Mouse (Mus musculus) neural tube, embryonic 13.5 days (tissue): ENCODE measurements around the gene Plppr1. TPM values are rescaled to one million over a fixed set of nuclear protein-coding genes. Genes with fewer than 3 reads are reported as not detected.

ENCODE experiments used
- ATAC-seq: fragments of 200-750 bp; cut with Nextera tagmentation; 2 replicates; pipeline ENCODE4 v1.8.0; 2017; ENCODE audit warnings: low read depth, mild to moderate bottlenecking, moderate TSS enrichment, moderate library complexity
- H3K27ac ChIP-seq: fragments of 300-500 bp; sonication (generic); replicated peaks from 2 replicates; pipeline ENCODE4 v1.5.1; 2015; ENCODE audit warnings: moderate library complexity, mild to moderate bottlenecking, inconsistent platforms
- H3K27me3 ChIP-seq: fragments of 300-500 bp; sonication (generic); 2 replicates; pipeline ENCODE4 v1.6.1; 2015; ENCODE audit warnings: mild to moderate bottlenecking, inconsistent platforms
- H3K36me3 ChIP-seq: fragments of 300-500 bp; sonication (generic); 2 replicates; pipeline ENCODE4 v1.6.1; 2015; ENCODE audit warnings: mild to moderate bottlenecking, inconsistent platforms
- H3K4me1 ChIP-seq: fragments of 300-500 bp; sonication (generic); replicated peaks from 2 replicates; pipeline ENCODE4 v1.6.1; 2015; ENCODE audit warnings: inconsistent platforms
- H3K4me2 ChIP-seq: fragments of 300-500 bp; sonication (generic); 2 replicates; pipeline ENCODE4 v1.6.1; 2015; ENCODE audit warnings: inconsistent platforms, mild to moderate bottlenecking, moderate library complexity
- H3K4me3 ChIP-seq: fragments of 300-500 bp; sonication (generic); 2 replicates; pipeline ENCODE4 v1.5.1; 2015; ENCODE audit warnings: mild to moderate bottlenecking, inconsistent platforms
- H3K9ac ChIP-seq: fragments of 300-500 bp; sonication (generic); 2 replicates; pipeline ENCODE4 v1.6.1; 2015; ENCODE audit warnings: moderate library complexity, mild to moderate bottlenecking, inconsistent platforms
- H3K9me3 ChIP-seq: fragments of 300-500 bp; sonication (generic); 2 replicates; pipeline ENCODE4 v1.6.1; 2016; ENCODE audit warnings: inconsistent platforms
- WGBS: fragments of 180-500 bp; shearing (Covaris S2); methylation state at CpG from one replicate; pipeline ENCODE4 v1.1.7; 2015; 5-methylcytosine and 5-hydroxymethylcytosine counted together
- polyA plus RNA-seq: library from polyadenylated mRNA; unstranded; fragments of >200 nt; fragmentation: Nextera tagmentation; extraction: Ambion mirVana; gene quantifications from 2 replicates; pipeline ENCODE4 v1.2.1, GENCODE M21; 2015

Plppr1 gene
- polyA plus RNA-seq, 1 experiment from 2014 or later = 77.0 TPM

GRCm38 (mm10) chr4:49075881-49076280 lies 16.8 kb downstream of the Plppr1 start:
- Histone ChIP-seq H3K27ac (no peak overlapping the region), H3K36me3 (peaks cover 5% of the 10 kb centered on the region; the same call in 1 of the 2 replicates), H3K27me3 (no peaks in the 10 kb centered on the region), H3K4me2 (no peak overlapping the region), H3K4me1 (peaks cover 27% of the 10 kb centered on the region), H3K9ac (no peak overlapping the region), H3K9me3 (no peaks in the 10 kb centered on the region), H3K4me3 (no peak overlapping the region)
- ATAC-seq = no peak
- WGBS = 84% methylated on average over 2 of the region's 2 CpGs

- 0 out of 2 replicates have a peak overlapping the region, but pooled peaks have one; percentile 14 for H3K9ac ChIP-seq
- WGBS = 20% methylated on average over 1 of the region's 1 CpGs
- peaks cover 27% of the 10 kb centered on the region for H3K4me1 ChIP-seq
- no peak overlapping the region for H3K4me2 ChIP-seq
- no peak overlapping the region for H3K4me3 ChIP-seq
- peak overlapping the region; percentile 67 for H3K27ac ChIP-seq
- no peaks in the 10 kb centered on the region for H3K27me3 ChIP-seq
- no peak; the same call in 1 of the 2 replicates for ATAC-seq
- no peaks in the 10 kb centered on the region for H3K9me3 ChIP-seq
- no peaks in the 10 kb centered on the region for H3K36me3 ChIP-seq
These were observed 20.3 kb downstream of the Plppr1 start for GRCm38 (mm10) chr4:49079399-49079798.

- Histone ChIP-seq H3K27me3 (no peaks in the 10 kb centered on the region), H3K36me3 (no peaks in the 10 kb centered on the region), H3K9me3 (no peaks in the 10 kb centered on the region), H3K4me3 (no peak overlapping the region), H3K4me2 (no peak overlapping the region), H3K9ac (no peak overlapping the region), H3K27ac (no peak overlapping the region), H3K4me1 (peaks cover 17% of the 10 kb centered on the region)
- no peak for ATAC-seq
- WGBS = 42% methylated on average over 3 of the region's 3 CpGs
These were observed 29.1 kb downstream of the Plppr1 start for GRCm38 (mm10) chr4:49088205-49088604.

GRCm38 (mm10) chr4:49090461-49090860 lies 31.4 kb downstream of the Plppr1 start:
- H3K27ac ChIP-seq = no peak overlapping the region
- H3K36me3 ChIP-seq = 0 out of 2 replicates have a peak, but pooled peaks cover 2% of the 10 kb centered on the region
- no peak overlapping the region for H3K4me2 ChIP-seq
- no peak overlapping the region for H3K9ac ChIP-seq
- ATAC-seq = no peak
- no peak overlapping the region for H3K4me3 ChIP-seq
- 91% methylated on average over 1 of the region's 1 CpGs for WGBS
- H3K4me1 ChIP-seq = peaks cover 17% of the 10 kb centered on the region
- H3K9me3 ChIP-seq = no peaks in the 10 kb centered on the region
- H3K27me3 ChIP-seq = no peaks in the 10 kb centered on the region

- no peak overlapping the region for H3K4me3 ChIP-seq
- H3K9ac ChIP-seq = no peak overlapping the region
- no peaks in the 10 kb centered on the region for H3K27me3 ChIP-seq
- no peaks in the 10 kb centered on the region for H3K9me3 ChIP-seq
- 83% methylated on average over 2 of the region's 2 CpGs for WGBS
- no peak overlapping the region for H3K4me2 ChIP-seq
- ATAC-seq = no peak
- H3K36me3 ChIP-seq = 0 out of 2 replicates have a peak, but pooled peaks cover 2% of the 10 kb centered on the region
- peaks cover 46% of the 10 kb centered on the region for H3K4me1 ChIP-seq
- H3K27ac ChIP-seq = no peak overlapping the region
These were observed 40.4 kb downstream of the Plppr1 start for GRCm38 (mm10) chr4:49099448-49099847.

- ATAC-seq = no peak
- Histone ChIP-seq H3K4me3 (no peak overlapping the region), H3K36me3 (no peaks in the 10 kb centered on the region), H3K9me3 (no peaks in the 10 kb centered on the region), H3K9ac (no peak overlapping the region), H3K4me2 (no peak overlapping the region), H3K27ac (peak overlapping the region; percentile 73), H3K4me1 (peaks cover 60% of the 10 kb centered on the region), H3K27me3 (no peaks in the 10 kb centered on the region)
- WGBS = 20% methylated on average over 7 of the region's 7 CpGs
These were observed 43.1 kb downstream of the Plppr1 start for GRCm38 (mm10) chr4:49101934-49102768.

- 43% methylated on average over 4 of the region's 4 CpGs for WGBS
- Histone ChIP-seq H3K9me3 (no peaks in the 10 kb centered on the region), H3K9ac (no peak overlapping the region), H3K36me3 (no peaks in the 10 kb centered on the region), H3K4me1 (peaks cover 53% of the 10 kb centered on the region), H3K4me3 (no peak overlapping the region), H3K27ac (peak overlapping the region; percentile 73), H3K4me2 (no peak overlapping the region), H3K27me3 (no peaks in the 10 kb centered on the region)
- peak; percentile 28; the same call in 1 of the 2 replicates for ATAC-seq
These were observed 43.7 kb downstream of the Plppr1 start for GRCm38 (mm10) chr4:49102769-49103193.

- Histone ChIP-seq H3K9ac (no peak overlapping the region), H3K36me3 (no peaks in the 10 kb centered on the region), H3K4me2 (no peak overlapping the region), H3K9me3 (no peaks in the 10 kb centered on the region), H3K27me3 (no peaks in the 10 kb centered on the region), H3K4me3 (no peak overlapping the region), H3K27ac (peak overlapping the region; percentile 28), H3K4me1 (peaks cover 58% of the 10 kb centered on the region)
- ATAC-seq = no peak
- WGBS = 80% methylated on average over 8 of the region's 8 CpGs
These were observed 45.8 kb downstream of the Plppr1 start for GRCm38 (mm10) chr4:49104860-49105259.

- peaks cover 38% of the 10 kb centered on the region for H3K4me1 ChIP-seq
- no peaks in the 10 kb centered on the region for H3K36me3 ChIP-seq
- 83% methylated on average over 4 of the region's 4 CpGs for WGBS
- H3K9me3 ChIP-seq = no peaks in the 10 kb centered on the region
- H3K4me2 ChIP-seq = no peak overlapping the region
- no peak overlapping the region for H3K4me3 ChIP-seq
- no peak overlapping the region for H3K27ac ChIP-seq
- ATAC-seq = no peak
- H3K9ac ChIP-seq = no peak overlapping the region
- no peaks in the 10 kb centered on the region for H3K27me3 ChIP-seq
These were observed 48.8 kb downstream of the Plppr1 start for GRCm38 (mm10) chr4:49107895-49108294.

- Histone ChIP-seq H3K9me3 (no peaks in the 10 kb centered on the region), H3K4me2 (no peak overlapping the region), H3K9ac (no peak overlapping the region), H3K27ac (no peak overlapping the region), H3K36me3 (no peaks in the 10 kb centered on the region), H3K4me3 (no peak overlapping the region), H3K27me3 (no peaks in the 10 kb centered on the region), H3K4me1 (peaks cover 34% of the 10 kb centered on the region)
- WGBS = 74% methylated on average over 8 of the region's 8 CpGs
- ATAC-seq = no peak
These were observed 49.3 kb downstream of the Plppr1 start for GRCm38 (mm10) chr4:49108371-49108770.

GRCm38 (mm10) chr4:49109989-49110388 lies 50.9 kb downstream of the Plppr1 start:
- Histone ChIP-seq H3K4me1 (peaks cover 25% of the 10 kb centered on the region), H3K27me3 (no peaks in the 10 kb centered on the region), H3K4me3 (no peak overlapping the region), H3K9ac (no peak overlapping the region), H3K36me3 (no peaks in the 10 kb centered on the region), H3K9me3 (no peaks in the 10 kb centered on the region), H3K27ac (no peak overlapping the region), H3K4me2 (no peak overlapping the region)
- ATAC-seq = no peak
- 50% methylated on average over 5 of the region's 5 CpGs for WGBS

- H3K4me1 ChIP-seq = peaks cover 12% of the 10 kb centered on the region; the same call in 1 of the 2 replicates
- H3K36me3 ChIP-seq = no peaks in the 10 kb centered on the region
- H3K4me3 ChIP-seq = no peak overlapping the region
- no peaks in the 10 kb centered on the region for H3K27me3 ChIP-seq
- H3K4me2 ChIP-seq = no peak overlapping the region
- no peak for ATAC-seq
- 79% methylated on average over 2 of the region's 2 CpGs for WGBS
- H3K9ac ChIP-seq = no peak overlapping the region
- no peaks in the 10 kb centered on the region for H3K9me3 ChIP-seq
- no peak overlapping the region for H3K27ac ChIP-seq
These were observed 59.8 kb downstream of the Plppr1 start for GRCm38 (mm10) chr4:49118842-49119241.
